8 mouse cellular contexts compared by ENCODE assay signal in the genomic region with DNA sequence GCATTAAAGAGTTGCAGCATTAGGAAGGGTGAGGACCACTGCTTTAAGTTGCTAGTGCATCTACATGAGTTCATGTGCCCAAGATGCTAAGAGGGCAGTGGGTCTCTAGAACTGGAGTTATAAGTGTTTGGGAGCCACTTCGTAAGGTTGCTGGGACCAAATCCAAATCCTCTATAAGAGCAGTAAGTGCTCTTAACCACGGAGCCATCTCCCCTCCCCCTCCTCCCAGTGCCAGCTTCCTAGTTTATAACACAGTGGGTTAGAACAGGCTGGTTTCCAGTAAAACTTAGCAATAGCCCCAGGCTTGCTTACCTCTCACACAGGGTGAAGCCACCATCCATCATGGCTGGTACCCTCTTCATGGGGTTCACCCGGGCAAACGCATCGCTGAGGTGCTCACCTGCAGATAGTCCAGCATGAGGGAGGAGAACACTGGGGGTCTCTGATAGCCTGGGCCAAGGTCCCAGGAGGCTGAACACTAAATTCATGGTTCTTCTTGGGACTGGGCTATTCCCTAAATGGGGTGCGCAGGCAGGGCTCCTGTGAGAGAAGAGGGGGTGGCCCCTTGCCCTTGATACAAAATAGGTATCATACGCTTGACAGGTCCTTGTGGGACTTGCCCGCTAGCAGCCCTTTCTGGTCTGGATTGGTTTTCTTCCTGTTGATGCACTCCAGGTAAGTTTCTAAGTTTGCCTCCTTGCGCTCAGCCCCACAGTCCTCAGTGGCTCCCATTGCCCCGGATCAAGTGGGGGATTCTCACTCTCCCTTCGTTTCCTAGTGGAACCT. TPM values are rescaled to one million over a fixed set of nuclear protein-coding genes. Genes with fewer than 3 reads are reported as not detected.
A peak's percentile ranks its signal among the peaks of the same experiment; 100 is the strongest.
DNase-seq lines count a peak whose midpoint lies in the region; TF ChIP-seq lines count a peak whose summit lies in the region.

No protein-coding gene starts in this region.

- no peaks in the 10 kb centered on the region for H3K9me3 ChIP-seq in embryonic facial prominence, embryonic 10.5 days

- H3K27me3 ChIP-seq in embryonic facial prominence, embryonic 10.5 days (replicated peaks; ENCODE audit: low read depth, poor library complexity, severe bottlenecking), result peaks cover 45% of the 10 kb centered on the region

- no peak for TF ChIP-seq CTCF in bone marrow, adult 2 months (IDR thresholded peaks at IDR 0.05; ENCODE audit: control insufficient read depth, insufficient read depth, low read length)

- WGBS in bone marrow, adult 2 months, result 53% methylated on average over 11 of the region's 11 CpGs
- WGBS in embryonic facial prominence, embryonic 10.5 days, result 46% methylated on average over 11 of the region's 11 CpGs

- H3K36me3 ChIP-seq in embryonic facial prominence, embryonic 10.5 days (replicated peaks), result no peaks in the 10 kb centered on the region

- no peak overlapping the region for H3K27ac ChIP-seq in bone marrow, adult 2 months (ENCODE audit: control insufficient read depth, insufficient read depth, low read depth, low read length, poor library complexity)
- H3K27ac ChIP-seq in embryonic facial prominence, embryonic 10.5 days (replicated peaks), result no peak overlapping the region

- H3K4me1 ChIP-seq in bone marrow, adult 2 months (ENCODE audit: control insufficient read depth, insufficient read depth, low read length), result no peaks in the 10 kb centered on the region; the same call in 1 of the 2 replicates
- peaks cover 31% of the 10 kb centered on the region for H3K4me1 ChIP-seq in embryonic facial prominence, embryonic 10.5 days

- no peak for TF ChIP-seq POLR2A in bone marrow, adult 2 months (IDR thresholded peaks at IDR 0.05; ENCODE audit: borderline replicate concordance, control insufficient read depth, low read depth, low read length)

- H3K4me3 ChIP-seq in bone marrow, adult 2 months (replicated peaks; ENCODE audit: control insufficient read depth, low read depth, low read length), result peak overlapping the region; percentile 43
- H3K4me3 ChIP-seq in embryonic facial prominence, embryonic 10.5 days, result peak overlapping the region; percentile 58

- DNase-seq in embryonic facial prominence, embryonic 10.5 days (ENCODE audit: low spot score), result no peak
- peak; percentile 37 for DNase-seq in kidney, adult 18-20 months
- DNase-seq in lung, postnatal 10 days, result peak; percentile 50
- DNase-seq in spleen, adult 12 weeks (ENCODE audit: low spot score), result no peak
- no peak for DNase-seq in adrenal gland, postnatal 14 days
- no peak for DNase-seq in adipocyte (ENCODE audit: low spot score)
- no peak for DNase-seq in frontal cortex, postnatal 10 days (ENCODE audit: low spot score in 2 of 2)

RNA-seq across cellular contexts. Expression of gene Gstt1, which starts 1.5 kb away (rescaled TPM):
- 19.9 and 22.5 TPM in 2 replicates for polyA plus RNA-seq in bone marrow, adult 2 months (2011; ENCODE audit: insufficient read depth, insufficient read length, low replicate concordance, missing spikeins)
- polyA plus RNA-seq in embryonic facial prominence, embryonic 10.5 days (2016; fragmentation: Nextera tagmentation; extraction: Ambion mirVana), result 3.0 and 4.3 TPM in 2 replicates
- total RNA-seq in adrenal gland, postnatal 14 days (2021), result 69.1 and 93.9 TPM in 2 replicates

RNA-seq across cellular contexts. Expression of gene Gstt3, which starts 15.7 kb away (rescaled TPM):
- 1.6 and 4.3 TPM in 2 replicates for polyA plus RNA-seq in bone marrow, adult 2 months (2011; ENCODE audit: insufficient read depth, insufficient read length, low replicate concordance, missing spikeins)
- 2.4 and 4.3 TPM in 2 replicates for polyA plus RNA-seq in embryonic facial prominence, embryonic 10.5 days (2016; fragmentation: Nextera tagmentation; extraction: Ambion mirVana)
- total RNA-seq in adrenal gland, postnatal 14 days (2021), result 20.2 and 21.2 TPM in 2 replicates

RNA-seq across cellular contexts. Expression of gene Gm20441, which starts 16.2 kb away (rescaled TPM):
- polyA plus RNA-seq in bone marrow, adult 2 months (2011; ENCODE audit: insufficient read depth, insufficient read length, low replicate concordance, missing spikeins), result not detected in 2 replicates
- polyA plus RNA-seq in embryonic facial prominence, embryonic 10.5 days (2016; fragmentation: Nextera tagmentation; extraction: Ambion mirVana), result not detected in 2 replicates
- total RNA-seq in adrenal gland, postnatal 14 days (2021), result not detected in 2 replicates

RNA-seq across cellular contexts. Expression of gene Ddt, which starts 23.7 kb away (rescaled TPM):
- polyA plus RNA-seq in bone marrow, adult 2 months (2011; ENCODE audit: insufficient read depth, insufficient read length, low replicate concordance, missing spikeins), result 9.3 and 20.0 TPM in 2 replicates
- 93.8 and 103 TPM in 2 replicates for polyA plus RNA-seq in embryonic facial prominence, embryonic 10.5 days (2016; fragmentation: Nextera tagmentation; extraction: Ambion mirVana)
- total RNA-seq in adrenal gland, postnatal 14 days (2021), result 210 and 231 TPM in 2 replicates

RNA-seq across cellular contexts. Expression of gene Gstt4, which starts 25.4 kb away (rescaled TPM):
- polyA plus RNA-seq in bone marrow, adult 2 months (2011; ENCODE audit: insufficient read depth, insufficient read length, low replicate concordance, missing spikeins), result not detected in 2 replicates
- 0.21 TPM in 1 of 2 replicates, not detected in the other for polyA plus RNA-seq in embryonic facial prominence, embryonic 10.5 days (2016; fragmentation: Nextera tagmentation; extraction: Ambion mirVana)
- 0.59 and 0.79 TPM in 2 replicates for total RNA-seq in adrenal gland, postnatal 14 days (2021)

Comparison
In these comparisons a context has a peak if more than half of its experiments do, and no peak if none do; other contexts are left out.
1. DNase-seq: peak in kidney, adult 18-20 months (single experiment) and lung, postnatal 10 days (single experiment); none in embryonic facial prominence, embryonic 10.5 days (single experiment), spleen, adult 12 weeks (single experiment), adrenal gland, postnatal 14 days (single experiment), adipocyte (single experiment) and frontal cortex, postnatal 10 days (0 of 2).